Mouse (Mus musculus) olfactory bulb, adult 2 months (tissue): Measurements from ENCODE around the gene Mmp27. TPM values are rescaled to one million over a fixed set of nuclear protein-coding genes. Genes with fewer than 3 reads are reported as not detected.

ENCODE experiments used
- H3K27ac ChIP-seq: fragments of 200-500 bp; 2 replicates; pipeline ENCODE4 v1.5.1; 2012; ENCODE audit warnings: low read depth, low read length; ENCODE audit not compliant: insufficient read depth
- H3K4me1 ChIP-seq: fragments of 200-500 bp; 2 replicates; pipeline ENCODE4 v1.6.1; 2012; ENCODE audit warnings: low read length; ENCODE audit not compliant: control insufficient read depth, insufficient read depth
- H3K4me3 ChIP-seq: fragments of 200-500 bp; 2 replicates; pipeline ENCODE4 v1.5.1; 2012; ENCODE audit warnings: mild to moderate bottlenecking, low read depth, low read length, moderate library complexity; ENCODE audit not compliant: insufficient read depth
- CTCF ChIP-seq: fragments of 200-500 bp; IDR thresholded peaks from 2 replicates; pipeline ENCODE4 v1.5.1; 2012; ENCODE audit warnings: low read depth, mild to moderate bottlenecking, low read length, moderate library complexity; ENCODE audit not compliant: insufficient read depth
- POLR2A ChIP-seq: fragments of 200-500 bp; IDR thresholded peaks from 2 replicates; pipeline ENCODE4 v1.6.1; 2012; ENCODE audit warnings: mild to moderate bottlenecking, low read depth, low read length, moderate library complexity; ENCODE audit not compliant: insufficient read depth
- WGBS: fragments of 180-500 bp; shearing (Covaris S2); methylation state at CpG from one replicate; pipeline ENCODE4 v1.1.7; 2018; 5-methylcytosine and 5-hydroxymethylcytosine counted together
- polyA plus RNA-seq: library from polyadenylated mRNA; stranded (reverse); fragments of >200 nt; gene quantifications from 2 replicates; pipeline ENCODE4 v1.2.4, GENCODE M21; 2012; ENCODE audit warnings: low replicate concordance; ENCODE audit not compliant: missing spikeins, insufficient read depth, insufficient read length

Gene Mmp27
- polyA plus RNA-seq, 1 experiment: not detected

GRCm38 (mm10) chr9:7558221-7559017 is 12.8 kb upstream of the Mmp27 start, which contains the start of gene Mmp8:
Gene Mmp8 (plus strand): TSS chr9:7558456.
- H3K4me1 ChIP-seq: no peaks in the 10 kb centered on the region

GRCm38 (mm10) chr9:7560026-7560425 is 11.2 kb upstream of the Mmp27 start:
- TF ChIP-seq CTCF (no peak), POLR2A (no peak)
- WGBS: 40% methylated on average over 4 of the region's 4 CpGs

More at GRCm38 (mm10) chr9:7558221-7559017, 12.8 kb upstream of the Mmp27 start, which contains the start of gene Mmp8:
- Histone ChIP-seq H3K4me3 (no peak within 1 kb of the TSS), H3K27ac (no peak within 1 kb of the TSS)
- TF ChIP-seq POLR2A (no peak), CTCF (no peak)
- WGBS: 86% methylated on average over 8 of the region's 8 CpGs

GRCm38 (mm10) chr9:7567376-7567775 is 3.8 kb upstream of the Mmp27 start:
- no peaks in the 10 kb centered on the region for H3K4me1 ChIP-seq
- TF ChIP-seq CTCF (no peak), POLR2A (no peak)
- H3K4me3 ChIP-seq: no peak overlapping the region
- 74% methylated on average over 7 of the region's 7 CpGs for WGBS
- H3K27ac ChIP-seq: no peak overlapping the region

More at GRCm38 (mm10) chr9:7560026-7560425, 11.2 kb upstream of the Mmp27 start:
- Histone ChIP-seq H3K4me3 (no peak overlapping the region), H3K4me1 (no peaks in the 10 kb centered on the region), H3K27ac (no peak overlapping the region)

DNA sequence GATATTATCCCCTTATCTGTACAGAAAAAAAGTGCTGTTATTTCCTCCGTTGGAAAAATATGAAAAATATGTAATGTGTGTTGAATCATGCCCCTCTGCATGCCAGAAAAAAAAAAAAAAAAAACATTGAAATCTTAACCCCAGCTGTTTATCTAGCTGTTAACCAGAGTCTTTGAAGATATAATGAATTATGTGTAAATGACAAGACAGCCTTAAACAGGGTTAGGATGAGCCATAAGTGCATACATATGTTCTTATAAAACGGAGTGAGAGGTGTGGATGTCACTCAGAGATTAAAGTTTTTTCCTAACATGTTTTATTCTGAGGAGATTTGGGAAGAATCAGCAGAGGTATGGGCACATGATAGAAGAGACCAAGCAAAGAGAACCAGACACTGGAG is 3.3 kb upstream of the Mmp27 start:
- TF ChIP-seq POLR2A (no peak), CTCF (no peak)
- 84% methylated on average over 2 of the region's 2 CpGs for WGBS
- no peaks in the 10 kb centered on the region for H3K4me1 ChIP-seq

DNA sequence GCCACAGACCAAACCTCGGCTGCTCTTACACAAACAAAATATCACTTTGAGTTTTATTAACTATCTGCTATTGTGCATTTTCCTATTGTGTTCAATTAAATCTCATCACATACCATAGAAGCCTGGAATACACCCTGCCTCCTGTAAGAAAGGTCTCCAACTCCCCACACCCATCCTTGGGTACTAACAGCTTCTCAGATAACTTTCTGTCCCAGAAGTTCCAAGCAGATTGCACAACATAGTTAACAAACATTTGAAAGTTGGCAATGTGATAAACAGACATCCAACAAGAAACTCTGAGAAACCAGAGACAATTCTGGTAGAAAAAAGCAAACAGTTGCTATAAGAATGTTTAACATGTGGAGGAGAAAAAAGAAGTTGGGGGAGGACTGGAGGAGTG is 711 bp upstream of the Mmp27 start:
- TF ChIP-seq POLR2A (no peak), CTCF (no peak)
- Histone ChIP-seq H3K4me3 (no peak overlapping the region), H3K27ac (no peak overlapping the region), H3K4me1 (no peaks in the 10 kb centered on the region)
- 79% methylated on average over 1 of the region's 1 CpGs for WGBS

More for the DNA sequence above, 3.3 kb upstream of the Mmp27 start:
- H3K27ac ChIP-seq: no peak overlapping the region
- H3K4me3 ChIP-seq: no peak overlapping the region

DNA sequence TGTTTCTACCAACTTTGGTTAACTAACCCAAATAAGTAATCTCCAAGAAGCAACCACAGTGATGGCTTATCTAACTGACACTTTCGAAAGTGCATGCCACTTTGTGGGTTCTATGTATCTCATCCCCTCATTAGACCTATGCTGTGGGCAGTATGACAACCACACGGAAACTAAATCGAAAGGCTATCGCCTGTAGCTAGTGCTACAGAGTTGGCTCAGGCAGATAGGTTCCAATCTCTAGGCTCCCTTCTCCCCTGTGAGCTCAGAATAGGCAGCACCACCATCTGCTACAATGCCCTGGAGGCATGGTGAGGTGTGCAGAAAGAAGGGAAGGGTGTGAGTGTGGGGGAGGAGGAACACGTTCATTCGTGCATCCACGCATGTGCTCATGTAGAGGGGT is 992 bp downstream of the Mmp27 start:
- 89% methylated on average over 7 of the region's 7 CpGs for WGBS
- H3K27ac ChIP-seq: no peak overlapping the region

DNA sequence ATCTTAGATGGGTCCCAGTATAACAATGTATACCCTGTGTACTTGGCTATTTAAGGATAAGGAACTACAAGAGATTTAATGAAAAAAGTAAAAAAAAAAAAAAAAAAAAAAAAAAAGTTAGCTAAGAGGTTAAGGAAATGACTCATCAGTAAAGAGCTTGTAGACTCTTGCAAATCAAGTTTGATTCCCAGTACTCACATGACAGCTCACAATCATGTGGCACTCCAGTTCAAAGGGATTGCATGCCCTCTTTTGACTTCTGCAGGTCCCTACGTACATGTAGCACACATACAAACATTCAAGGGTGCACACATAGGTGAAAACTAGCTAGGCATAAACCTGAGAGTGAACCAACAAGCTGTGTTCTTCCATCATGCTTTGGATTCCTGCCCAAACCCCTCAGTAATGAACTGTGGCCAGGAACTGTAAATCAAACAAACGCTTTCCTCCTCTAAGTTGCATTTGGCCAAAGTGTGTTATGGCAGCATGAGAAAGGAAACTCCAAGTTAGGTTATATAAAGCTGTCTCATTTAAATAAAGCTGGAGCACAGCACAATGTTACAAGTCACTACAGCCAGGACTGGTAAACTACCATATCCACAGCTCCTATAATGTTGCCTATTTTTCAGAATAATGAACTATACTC is 1.6 kb downstream of the Mmp27 start:
- WGBS: 65% methylated on average over 2 of the region's 2 CpGs
- Histone ChIP-seq H3K4me1 (no peaks in the 10 kb centered on the region), H3K4me3 (no peak overlapping the region)

More for the DNA sequence above, 992 bp downstream of the Mmp27 start:
- Histone ChIP-seq H3K4me3 (no peak overlapping the region), H3K4me1 (no peaks in the 10 kb centered on the region)
- TF ChIP-seq POLR2A (no peak), CTCF (no peak)

DNA sequence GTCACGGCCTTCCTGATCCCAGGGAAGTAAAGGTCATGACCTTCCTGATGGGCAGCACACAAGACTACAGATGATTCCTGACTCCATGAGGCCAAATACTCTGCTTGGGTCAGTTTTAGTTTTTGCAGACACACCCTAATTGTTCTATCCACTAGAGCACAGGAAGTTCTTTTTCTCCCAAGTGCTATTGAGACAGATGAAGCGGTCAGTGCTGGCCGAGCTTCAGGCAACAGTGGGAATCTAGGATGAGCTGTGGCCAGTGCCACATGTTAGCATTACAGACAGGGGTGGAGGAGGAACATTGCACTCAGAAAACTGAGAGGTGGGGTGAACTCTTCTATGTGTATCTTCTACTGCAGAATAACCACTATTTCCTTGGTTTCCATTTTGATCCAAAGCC is 4.3 kb downstream of the Mmp27 start:
- no peaks in the 10 kb centered on the region for H3K4me1 ChIP-seq
- H3K4me3 ChIP-seq: no peak overlapping the region
- TF ChIP-seq CTCF: no peak
- no peak for TF ChIP-seq POLR2A
- WGBS: 88% methylated on average over 3 of the region's 3 CpGs
- H3K27ac ChIP-seq: no peak overlapping the region

More for the DNA sequence above, 1.6 kb downstream of the Mmp27 start:
- no peak overlapping the region for H3K27ac ChIP-seq
- TF ChIP-seq POLR2A (no peak), CTCF (no peak)

- no peak for TF ChIP-seq POLR2A
- TF ChIP-seq CTCF: no peak
- no peak overlapping the region for H3K27ac ChIP-seq
- no peaks in the 10 kb centered on the region for H3K4me1 ChIP-seq
- WGBS: 93% methylated on average over 2 of the region's 2 CpGs
- no peak overlapping the region for H3K4me3 ChIP-seq
Observed at GRCm38 (mm10) chr9:7577371-7577770, 6.2 kb downstream of the Mmp27 start.
